Mouse (Mus musculus): ENCODE data around the gene Cdhr3. TPM values are rescaled to one million over a fixed set of nuclear protein-coding genes. Genes with fewer than 3 reads are reported as not detected.

The Cdhr3 gene
- total RNA-seq, 2 experiments from 2014 or later, result 0.66 to 2.3 TPM

DNA sequence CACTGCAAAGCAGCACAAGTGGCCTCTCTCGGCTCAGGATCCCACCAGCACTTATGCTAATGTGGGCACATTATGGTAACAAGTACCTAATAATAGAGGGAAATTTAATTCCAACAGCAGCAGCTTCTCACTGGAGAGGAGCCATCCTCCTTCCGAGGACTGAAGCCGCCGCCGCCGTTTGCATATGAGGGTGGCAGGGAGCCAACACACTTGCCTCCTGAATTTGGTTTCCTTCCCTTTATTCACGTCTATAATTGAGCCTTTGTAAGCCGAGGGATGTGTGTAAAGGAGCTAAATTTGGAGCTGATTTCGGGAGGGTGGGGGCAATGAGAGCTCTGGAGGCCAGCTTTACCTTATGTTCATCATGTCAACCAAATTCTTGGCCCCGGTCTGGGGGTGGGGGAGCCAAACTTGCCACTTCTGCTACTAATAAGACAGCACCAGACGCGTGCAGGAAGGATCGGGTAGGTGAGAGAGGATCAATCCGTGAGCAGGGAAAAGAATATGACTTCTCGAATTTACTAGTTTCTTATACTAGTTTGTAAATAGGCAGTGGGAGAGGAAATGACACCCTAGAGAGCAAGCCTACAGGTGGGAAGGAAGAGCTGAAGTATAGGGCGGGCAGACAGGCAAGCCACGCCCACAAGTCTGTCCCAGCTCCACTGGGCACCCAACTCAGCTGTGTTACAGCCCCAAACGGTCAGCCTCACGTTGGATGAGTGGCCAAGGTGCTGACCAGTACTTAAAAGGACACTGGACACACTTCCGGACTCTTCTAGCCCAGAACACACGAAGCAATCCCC is 56.8 kb downstream of the Cdhr3 start:
- DNase-seq (ENCODE audit: extremely low spot score in 1 of 2, low spot score in 1 of 2), result peak in 1 of 2 experiments; percentile 76

GRCm38 (mm10) chr12:33035089-33035718 is 57.5 kb downstream of the Cdhr3 start:
- no peak for DNase-seq (ENCODE audit: extremely low spot score in 1 of 2, low spot score in 1 of 2)

GRCm38 (mm10) chr12:33034343-33035088 is 58.2 kb downstream of the Cdhr3 start:
- no peak for DNase-seq (ENCODE audit: extremely low spot score in 1 of 2, low spot score in 1 of 2)

DNA sequence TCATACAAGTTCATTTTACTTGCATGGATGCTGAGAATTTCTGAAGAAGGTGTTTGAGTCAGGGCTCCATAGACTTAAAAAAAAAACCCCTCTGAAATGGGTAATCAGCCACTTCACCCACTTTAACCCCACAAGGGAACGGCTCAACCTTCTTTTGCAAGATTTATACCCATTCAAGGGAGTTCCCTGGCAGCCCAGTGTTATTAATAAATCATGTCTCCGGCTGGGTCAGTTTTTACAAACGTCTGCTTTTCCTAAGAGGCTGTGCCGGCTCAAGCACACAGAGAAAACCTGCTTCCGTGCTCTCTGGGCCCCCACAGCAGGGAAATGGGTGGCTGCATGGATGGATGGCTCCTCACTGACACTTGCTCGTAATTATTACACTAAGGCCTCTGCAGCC is 59.5 kb downstream of the Cdhr3 start:
- no peak for DNase-seq (ENCODE audit: extremely low spot score in 1 of 2, low spot score in 1 of 2)

GRCm38 (mm10) chr12:33030589-33030988 is 62.1 kb downstream of the Cdhr3 start:
- no peak for DNase-seq (ENCODE audit: extremely low spot score in 1 of 2, low spot score in 1 of 2)

DNA sequence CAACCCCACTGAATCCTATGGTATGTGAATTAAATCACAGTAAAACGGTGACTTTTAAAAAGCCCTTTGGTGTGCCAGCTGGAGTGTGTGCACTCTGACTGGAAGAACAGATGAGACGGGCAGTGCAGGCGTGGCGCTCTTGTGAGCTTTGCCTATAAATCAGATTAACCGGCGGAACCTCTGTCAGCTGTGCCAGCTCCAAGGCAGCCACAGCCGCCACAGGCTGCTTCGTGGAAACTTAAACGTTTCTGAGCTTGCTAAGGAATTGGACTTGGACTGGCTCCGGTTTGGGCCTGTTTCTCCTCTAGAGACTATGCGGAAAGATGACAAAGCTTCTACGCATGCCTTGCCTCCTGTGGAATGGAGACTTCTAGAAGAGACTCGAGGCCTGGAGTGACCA is 62.6 kb downstream of the Cdhr3 start:
- no peak for DNase-seq (ENCODE audit: extremely low spot score in 1 of 2, low spot score in 1 of 2)

DNA sequence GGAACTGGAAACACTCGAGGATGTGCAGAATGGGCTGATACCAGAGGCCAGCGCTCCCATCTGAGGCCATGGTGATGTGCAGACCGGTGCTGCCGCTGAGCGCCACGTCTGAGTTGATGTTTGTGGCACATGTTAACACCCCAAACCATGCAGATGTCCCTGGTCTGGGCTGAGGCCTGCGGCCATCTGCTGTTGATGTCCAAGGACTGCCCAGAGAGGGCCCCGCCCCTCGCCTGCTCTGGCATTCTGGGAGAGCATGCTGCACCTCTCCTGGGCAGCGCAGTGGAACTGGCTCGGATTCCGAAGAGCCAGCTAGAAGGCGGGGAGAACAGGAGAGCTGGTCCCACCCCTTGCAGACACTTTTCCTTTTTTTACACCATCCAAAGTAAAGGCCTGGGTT is 64.0 kb downstream of the Cdhr3 start:
- no peak for DNase-seq (ENCODE audit: extremely low spot score in 1 of 2, low spot score in 1 of 2)

DNA sequence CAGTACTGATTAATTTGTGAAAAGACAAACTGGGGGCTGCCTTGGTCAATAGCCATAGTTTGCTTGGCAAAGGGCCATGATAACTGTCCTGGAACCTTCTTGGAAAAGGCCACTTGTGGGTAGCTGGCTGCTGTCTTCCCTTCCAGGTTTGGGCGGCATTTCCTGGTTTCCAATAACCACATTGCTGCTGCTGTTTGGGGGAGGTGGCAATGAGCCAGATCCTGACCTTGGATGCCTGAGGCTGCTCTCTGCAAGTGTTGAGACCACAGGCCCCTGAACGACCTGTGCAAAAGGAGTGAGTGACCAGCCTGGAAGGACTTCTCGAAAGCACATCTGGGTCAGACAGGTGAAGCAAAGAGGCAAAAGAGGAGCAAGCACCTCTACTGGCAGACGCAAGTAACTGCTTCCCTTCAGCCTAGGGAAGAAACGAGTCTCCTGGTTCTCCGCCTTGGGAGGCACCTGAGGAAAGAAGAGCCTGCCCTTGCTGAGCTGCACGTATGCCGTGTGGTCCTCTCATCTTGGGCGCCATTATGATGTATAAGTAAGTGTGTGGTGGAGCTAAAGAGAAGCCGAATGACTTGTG is 64.5 kb downstream of the Cdhr3 start:
- DNase-seq (ENCODE audit: extremely low spot score in 1 of 2, low spot score in 1 of 2), result no peak

GRCm38 (mm10) chr12:33027093-33027492 is 65.6 kb downstream of the Cdhr3 start:
- DNase-seq (ENCODE audit: extremely low spot score in 1 of 2, low spot score in 1 of 2), result peak; percentile 61 to 76

GRCm38 (mm10) chr12:33024524-33024923 is 68.2 kb downstream of the Cdhr3 start:
- no peak for DNase-seq (ENCODE audit: extremely low spot score in 1 of 2, low spot score in 1 of 2)

GRCm38 (mm10) chr12:33021751-33022150 is 70.9 kb downstream of the Cdhr3 start:
- DNase-seq (ENCODE audit: extremely low spot score in 1 of 2, low spot score in 1 of 2), result no peak

DNA sequence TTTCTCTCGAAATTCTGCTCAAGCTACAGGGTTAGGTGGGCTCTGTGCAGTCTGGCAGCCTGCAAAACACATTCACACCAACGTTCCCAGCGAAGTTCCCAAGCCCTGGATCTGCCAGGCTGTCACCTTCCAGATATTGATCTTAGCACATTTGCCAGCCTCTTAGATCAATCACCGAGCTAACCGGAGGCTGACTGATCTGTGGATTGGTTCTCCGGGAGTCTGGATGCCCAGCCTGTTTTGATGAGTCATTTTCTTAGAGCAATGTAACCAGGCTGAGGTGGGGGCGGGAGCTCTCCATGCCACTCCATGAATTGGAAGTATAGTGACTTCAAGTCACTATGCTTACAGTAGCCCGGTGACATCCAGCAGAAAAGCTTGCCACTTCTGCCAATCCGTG is 71.5 kb downstream of the Cdhr3 start:
- no peak for DNase-seq (ENCODE audit: extremely low spot score in 1 of 2, low spot score in 1 of 2)

DNA sequence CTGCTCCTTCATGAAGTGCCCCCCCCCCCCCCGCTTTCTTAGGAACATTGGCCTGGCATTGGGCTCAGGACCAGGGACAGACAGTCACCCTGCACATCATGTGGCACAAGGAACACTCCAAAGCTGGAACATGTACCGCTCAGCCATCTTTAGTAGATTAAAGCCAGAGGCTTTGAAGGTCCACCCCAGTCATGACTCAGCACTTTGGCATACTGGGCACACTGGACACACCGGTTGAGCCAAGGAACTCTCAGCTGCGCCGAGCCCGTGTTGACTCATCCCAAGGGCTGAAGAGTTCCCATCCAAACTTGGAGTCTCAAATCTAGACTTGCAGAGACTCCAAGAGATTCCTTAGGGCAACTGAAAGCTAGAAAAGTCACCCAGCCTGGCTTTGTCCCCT is 72.7 kb downstream of the Cdhr3 start:
- no peak for DNase-seq (ENCODE audit: extremely low spot score in 1 of 2, low spot score in 1 of 2)

- DNase-seq (ENCODE audit: extremely low spot score in 1 of 2, low spot score in 1 of 2), result no peak
Observed at GRCm38 (mm10) chr12:33018601-33019000, 74.1 kb downstream of the Cdhr3 start.

DNA sequence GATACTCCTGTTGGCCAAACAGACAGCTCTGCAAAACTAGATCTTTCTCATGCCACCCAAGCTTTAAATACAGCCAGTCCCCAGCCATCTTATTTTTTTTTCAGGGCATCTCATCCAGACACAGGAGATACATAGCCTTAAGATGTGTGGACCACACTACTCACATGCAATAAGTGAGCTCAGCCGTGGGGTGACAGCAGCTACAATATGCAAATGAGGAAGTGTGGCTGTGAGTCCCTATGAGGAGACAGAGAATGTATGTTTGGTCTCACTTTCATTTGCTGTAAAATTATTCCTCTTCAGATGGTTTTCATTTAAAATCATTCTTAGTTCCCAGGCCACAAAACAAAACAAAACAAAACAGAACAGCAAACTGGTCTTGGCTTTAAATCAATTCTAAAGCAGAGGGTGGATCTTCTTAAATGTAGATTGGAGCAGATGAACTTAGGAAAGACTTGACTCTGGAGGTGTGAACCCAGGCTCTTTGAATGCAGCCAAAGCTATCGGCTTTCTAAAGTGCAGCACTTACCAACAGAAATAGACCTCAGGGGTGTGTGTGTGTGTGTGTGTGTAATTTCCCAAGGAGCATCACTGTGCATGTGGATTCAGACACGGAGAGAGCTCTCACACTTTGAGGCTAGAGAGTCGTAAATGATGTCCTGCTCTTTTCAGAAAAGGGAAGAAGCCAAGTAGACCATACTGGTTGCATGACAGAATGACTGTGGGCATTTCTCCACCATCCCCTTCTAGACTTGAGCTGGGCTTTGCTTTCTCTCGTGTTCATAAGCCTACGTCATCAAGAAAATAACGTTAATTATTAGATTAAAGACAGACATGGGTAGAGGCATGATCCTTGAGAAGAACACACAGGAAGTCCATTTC is 75.6 kb downstream of the Cdhr3 start:
- DNase-seq (ENCODE audit: extremely low spot score in 1 of 2, low spot score in 1 of 2), result no peak

DNA sequence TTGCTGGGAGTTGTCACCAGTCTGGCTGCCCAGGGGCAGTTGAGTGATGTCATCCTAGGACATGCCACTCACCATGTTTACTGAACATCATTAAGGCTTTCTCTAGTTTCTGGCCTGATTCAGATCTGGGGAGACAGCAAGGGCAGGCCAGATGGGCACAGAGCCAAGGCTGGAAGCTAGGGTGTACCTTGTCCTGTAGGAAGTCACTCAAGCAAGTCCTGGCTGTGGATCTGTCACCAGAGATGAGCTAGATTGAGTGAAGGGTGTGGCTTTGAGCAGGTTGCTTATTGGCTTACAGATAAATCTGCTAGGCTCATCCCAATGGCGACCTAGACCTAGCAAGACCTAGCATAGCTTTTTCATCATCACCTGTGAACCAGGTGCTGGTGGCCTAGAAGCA is 77.6 kb downstream of the Cdhr3 start:
- DNase-seq (ENCODE audit: extremely low spot score in 1 of 2, low spot score in 1 of 2), result no peak

DNA sequence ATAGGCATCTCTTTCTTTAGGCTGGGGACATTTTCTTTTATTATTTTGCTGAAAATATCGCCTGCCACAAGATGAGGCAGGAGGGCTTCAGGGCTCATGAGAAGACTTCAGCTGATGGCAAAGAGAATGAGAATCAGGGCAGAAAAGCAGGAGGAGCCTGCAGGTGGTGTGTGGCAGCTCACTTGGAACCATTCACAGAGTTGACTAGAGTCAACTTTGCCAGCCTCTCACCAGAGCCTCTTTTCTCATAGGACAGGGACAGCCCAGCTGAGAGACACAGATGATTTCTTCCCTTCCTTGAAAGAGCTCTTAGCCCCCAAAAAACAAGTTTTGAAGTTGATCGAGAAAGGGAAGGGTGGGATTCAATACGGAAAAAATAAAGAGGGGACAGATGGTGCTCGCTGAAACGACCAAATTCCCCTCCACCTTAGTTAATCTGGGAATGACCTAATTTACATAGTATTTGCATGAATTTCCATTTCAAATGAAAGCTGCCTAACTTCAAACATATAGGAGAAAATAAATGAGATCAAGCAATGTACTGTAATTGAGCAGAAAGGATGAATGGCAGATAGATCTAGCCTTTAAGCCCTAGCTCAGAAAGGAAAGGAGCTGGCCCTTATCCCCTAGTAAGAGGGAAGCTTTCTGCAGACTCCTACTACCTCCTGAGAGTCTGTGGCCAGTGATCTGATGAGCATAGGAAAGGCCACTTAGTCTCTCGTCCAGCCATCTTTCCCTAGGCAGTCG is 78.5 kb downstream of the Cdhr3 start:
- no peak for DNase-seq (ENCODE audit: extremely low spot score in 1 of 2, low spot score in 1 of 2)

- DNase-seq (ENCODE audit: extremely low spot score in 1 of 2, low spot score in 1 of 2), result no peak
Observed at GRCm38 (mm10) chr12:33010026-33010425, 82.6 kb downstream of the Cdhr3 start.

DNA sequence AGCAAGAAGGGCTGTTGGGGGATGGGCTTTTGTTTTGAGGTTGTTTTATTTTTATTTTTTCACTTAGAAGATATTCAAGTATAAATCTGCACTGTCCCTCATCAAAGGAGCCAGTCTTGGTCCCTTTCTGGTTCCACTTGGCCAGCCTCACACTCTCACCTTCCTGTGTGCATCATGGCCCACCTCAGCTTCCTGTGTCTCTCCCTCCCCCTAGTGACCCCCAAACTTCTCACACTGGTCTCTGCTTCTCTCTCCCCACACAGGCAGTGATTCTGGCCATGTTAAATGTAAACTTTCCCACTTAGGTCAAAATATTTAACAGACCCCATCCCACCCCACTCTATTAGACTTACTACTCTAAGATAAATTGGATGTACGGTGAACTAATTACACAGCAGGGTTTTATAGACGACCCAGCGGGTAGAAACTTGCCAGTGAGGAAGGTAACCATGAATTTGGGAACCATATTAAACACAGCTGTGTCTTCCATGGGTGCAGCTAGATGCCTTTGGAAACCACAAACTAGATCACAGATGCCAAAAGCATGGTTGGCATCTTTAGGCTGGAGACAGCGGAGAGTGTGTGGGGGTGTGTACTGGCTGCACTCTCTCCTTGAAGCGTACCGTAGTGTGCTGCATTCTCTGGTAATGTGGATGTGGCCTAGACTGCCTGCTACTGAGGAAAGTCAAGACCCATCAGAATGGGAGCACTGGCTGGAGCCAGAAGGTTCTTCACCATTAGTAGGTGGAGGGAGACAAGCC is 83.3 kb downstream of the Cdhr3 start:
- no peak for DNase-seq (ENCODE audit: extremely low spot score in 1 of 2, low spot score in 1 of 2)
